Mouse (Mus musculus) ES-E14 (cell line): ENCODE results near the gene Mttp. TPM values are rescaled to one million over a fixed set of nuclear protein-coding genes. Genes with fewer than 3 reads are reported as not detected.

Experiments
- DNase-seq: peaks from one replicate; pipeline ENCODE4 v3.0.0-alpha.2; 2013; ENCODE audit warnings: low read depth, low spot score
- H3K27ac ChIP-seq: 2 replicates; pipeline ENCODE4 v1.5.1; 2012; ENCODE audit warnings: low read depth, mild to moderate bottlenecking, low read length, moderate library complexity, mixed read lengths; ENCODE audit not compliant: poor library complexity, insufficient read depth, severe bottlenecking
- H3K36me3 ChIP-seq: 2 replicates; pipeline ENCODE4 v1.6.1; 2012; ENCODE audit warnings: mild to moderate bottlenecking, low read length, moderate library complexity, mixed read lengths; ENCODE audit not compliant: control insufficient read depth, poor library complexity, insufficient read depth, severe bottlenecking
- H3K4me1 ChIP-seq, 2 experiments: fragments of 150-350 bp in 1 of 2; sonication (generic) in 1 of 2; 2 replicates each; pipeline ENCODE4 v1.6.1; 2012; ENCODE audit warnings: low read length in 2 of 2, mild to moderate bottlenecking in 1 of 2, mixed read lengths in 1 of 2; ENCODE audit not compliant: control insufficient read depth in 2 of 2, insufficient read depth in 2 of 2, poor library complexity in 1 of 2
- H3K4me3 ChIP-seq, 2 experiments: fragments of 150-350 bp in 1 of 2; sonication (generic) in 1 of 2; 2 replicates each; pipeline ENCODE4 v1.5.1; 2012; ENCODE audit warnings: low read length in 2 of 2, low read depth in 1 of 2, mild to moderate bottlenecking in 1 of 2, mixed read lengths in 1 of 2; ENCODE audit not compliant: insufficient read depth in 1 of 2, poor library complexity in 1 of 2, severe bottlenecking in 1 of 2
- H3K9ac ChIP-seq: 2 replicates; pipeline ENCODE4 v1.6.1; 2012; ENCODE audit warnings: low read depth, mild to moderate bottlenecking, low read length, mixed read lengths; ENCODE audit not compliant: poor library complexity, insufficient read depth, severe bottlenecking
- H3K9me3 ChIP-seq: fragments of 150-350 bp; sonication (generic); 2 replicates; pipeline ENCODE4 v1.6.1; 2012; ENCODE audit warnings: low read depth, mild to moderate bottlenecking, low read length; ENCODE audit not compliant: control insufficient read depth, insufficient read depth
- CHD2 ChIP-seq: IDR thresholded peaks from 2 replicates; pipeline ENCODE4 v1.6.1; 2014; ENCODE audit warnings: mild to moderate bottlenecking, low read depth, low read length, inconsistent platforms
- HCFC1 ChIP-seq: IDR thresholded peaks from 2 replicates; pipeline ENCODE4 v1.6.1; 2012; ENCODE audit warnings: low read length, inconsistent platforms, borderline replicate concordance; ENCODE audit not compliant: insufficient read depth
- MAFK ChIP-seq: IDR thresholded peaks from 2 replicates; pipeline ENCODE4 v1.6.1; 2014; ENCODE audit warnings: mild to moderate bottlenecking, low read depth, low read length, inconsistent platforms; ENCODE audit not compliant: insufficient read depth
- ZC3H11A ChIP-seq: IDR thresholded peaks from 2 replicates; pipeline ENCODE4 v1.6.1; 2012; ENCODE audit warnings: low read depth, mild to moderate bottlenecking, inconsistent platforms, low read length, borderline replicate concordance
- ZNF384 ChIP-seq: IDR thresholded peaks from 2 replicates; pipeline ENCODE4 v1.6.1; 2012; ENCODE audit warnings: low read depth, low read length, inconsistent platforms
- in situ Hi-C, 2 experiments: fragments of 600-800 bp; cut with MboI; formaldehyde crosslinking; loops; one replicate each; pipeline ENCODE4 v1.15.1; 2025; ENCODE audit warnings: low sequenced_read_pairs in 2 of 2, inconsistent platforms in 1 of 2; ENCODE audit not compliant: unreplicated experiment in 2 of 2
- total RNA-seq: library from RNA; depleted of rRNA; stranded (reverse); fragments of 300-350 nt; gene quantifications from 2 replicates; pipeline ENCODE4 v1.2.3, GENCODE M21; 2012

Mttp gene
- total RNA-seq, 1 experiment = 10.8 TPM

DNA sequence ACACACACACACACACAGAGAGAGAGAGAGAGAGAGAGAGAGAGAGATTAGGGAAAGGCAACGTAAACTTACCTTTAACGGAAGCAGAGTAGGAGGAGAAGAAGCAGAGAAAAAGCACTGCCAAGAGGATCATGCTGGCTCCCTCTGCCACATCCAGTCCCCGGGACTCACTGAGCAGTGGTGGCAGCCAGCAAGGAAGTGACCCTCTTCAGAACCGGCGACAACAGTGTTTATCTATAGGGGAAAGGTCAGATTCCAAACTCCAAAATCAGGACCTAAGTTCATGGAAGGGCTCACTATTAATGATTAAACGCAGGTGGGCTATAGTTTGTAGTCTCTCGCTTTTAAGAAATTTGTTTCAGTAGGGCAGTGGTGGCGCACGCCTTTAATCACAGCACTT lies 13.6 kb downstream of the Mttp start:
- Histone ChIP-seq H3K9me3 (no peaks in the 10 kb centered on the region), H3K9ac (no peak overlapping the region), H3K4me3 (no peak overlapping the region), H3K27ac (0 out of 2 replicates have a peak overlapping the region, but pooled peaks have one; percentile 30), H3K36me3 (no peaks in the 10 kb centered on the region), H3K4me1 (peaks cover 0 to 3% of the 10 kb centered on the region in 2 experiments; a peak in 1 of 4 replicates)
- TF ChIP-seq MAFK = no peak
- TF ChIP-seq ZC3H11A = no peak
- TF ChIP-seq CHD2 = no peak
- no peak for TF ChIP-seq HCFC1
- TF ChIP-seq ZNF384 = no peak
- no peak for DNase-seq
- in situ Hi-C loops = loop anchor here in 1 of 2 experiments (25.0 kb wide), 1 partner anchor 344 kb away; no protein-coding TSS in a partner anchor

GRCm38 (mm10) chr3:138130692-138131091 lies 14.1 kb downstream of the Mttp start:
- in situ Hi-C loops = loop anchor here in 1 of 2 experiments (25.0 kb wide), 1 partner anchor 343 kb away; no protein-coding TSS in a partner anchor
- Histone ChIP-seq H3K27ac (no peak overlapping the region), H3K36me3 (no peaks in the 10 kb centered on the region), H3K4me1 (peaks cover 0 to 3% of the 10 kb centered on the region in 2 experiments; a peak in 1 of 4 replicates), H3K9me3 (no peaks in the 10 kb centered on the region), H3K9ac (no peak overlapping the region), H3K4me3 (no peak overlapping the region)
- no peak for DNase-seq
- TF ChIP-seq CHD2 (no peak), ZC3H11A (no peak), MAFK (no peak), HCFC1 (no peak), ZNF384 (no peak)

DNA sequence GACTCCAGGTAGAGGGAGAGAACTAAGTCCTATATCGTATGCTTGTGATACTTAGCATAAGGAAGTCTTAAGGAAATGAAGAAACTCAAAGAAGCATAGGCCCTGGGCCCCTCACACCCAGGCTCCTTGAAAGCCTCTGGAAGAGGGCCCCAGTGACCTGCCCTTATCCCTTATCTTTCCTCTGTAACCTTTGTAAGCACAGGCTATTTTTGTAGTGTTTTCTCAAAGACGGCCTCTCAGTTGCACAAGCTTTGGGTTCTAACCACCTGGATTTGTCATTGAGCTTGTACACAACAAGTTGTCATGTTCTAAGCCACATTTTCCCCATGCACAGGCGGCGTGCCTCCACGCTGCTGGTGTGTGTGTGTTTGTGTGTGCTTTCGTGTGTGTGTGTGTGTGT lies 15.7 kb downstream of the Mttp start:
- DNase-seq = no peak
- no peak for TF ChIP-seq MAFK
- no peak for TF ChIP-seq ZC3H11A
- no peak for TF ChIP-seq HCFC1
- no peak for TF ChIP-seq CHD2
- TF ChIP-seq ZNF384 = no peak
- Histone ChIP-seq H3K27ac (no peak overlapping the region), H3K9ac (no peak overlapping the region), H3K36me3 (no peaks in the 10 kb centered on the region), H3K9me3 (no peaks in the 10 kb centered on the region), H3K4me1 (peaks cover 0 to 3% of the 10 kb centered on the region in 2 experiments; a peak in 1 of 4 replicates), H3K4me3 (no peak overlapping the region)
- in situ Hi-C loops = loop anchor here in 1 of 2 experiments (25.0 kb wide), 1 partner anchor 342 kb away; no protein-coding TSS in a partner anchor

DNA sequence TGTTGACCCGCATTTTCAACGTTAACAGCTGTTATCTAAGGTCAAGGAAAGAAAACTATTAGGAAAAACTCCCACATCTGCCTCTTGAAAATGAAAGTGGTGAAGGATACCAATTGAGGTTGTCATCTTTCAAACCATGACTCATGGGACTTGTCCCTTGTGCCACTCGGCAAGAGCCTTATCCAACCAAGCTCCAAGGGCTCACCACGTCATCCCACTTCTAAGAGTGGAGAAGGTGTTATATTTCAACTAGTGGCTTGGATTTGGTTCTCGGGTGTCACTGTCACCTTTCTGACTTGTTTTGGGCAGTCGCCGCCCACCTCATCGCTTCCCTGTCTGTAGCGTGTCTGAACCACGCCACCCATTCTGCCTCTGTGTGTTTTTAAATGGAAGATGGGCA lies 20.9 kb downstream of the Mttp start:
- no peak for DNase-seq
- no peak overlapping the region for H3K9ac ChIP-seq
- H3K4me3 ChIP-seq = no peak overlapping the region
- no peak for TF ChIP-seq CHD2
- TF ChIP-seq ZNF384 = no peak
- no peak for TF ChIP-seq MAFK
- no peak for TF ChIP-seq ZC3H11A
- TF ChIP-seq HCFC1 = no peak
- H3K9me3 ChIP-seq = no peaks in the 10 kb centered on the region
- H3K27ac ChIP-seq = no peak overlapping the region
- H3K36me3 ChIP-seq = no peaks in the 10 kb centered on the region
- in situ Hi-C loops = no loop called here
- no peaks in the 10 kb centered on the region for H3K4me1 ChIP-seq

DNA sequence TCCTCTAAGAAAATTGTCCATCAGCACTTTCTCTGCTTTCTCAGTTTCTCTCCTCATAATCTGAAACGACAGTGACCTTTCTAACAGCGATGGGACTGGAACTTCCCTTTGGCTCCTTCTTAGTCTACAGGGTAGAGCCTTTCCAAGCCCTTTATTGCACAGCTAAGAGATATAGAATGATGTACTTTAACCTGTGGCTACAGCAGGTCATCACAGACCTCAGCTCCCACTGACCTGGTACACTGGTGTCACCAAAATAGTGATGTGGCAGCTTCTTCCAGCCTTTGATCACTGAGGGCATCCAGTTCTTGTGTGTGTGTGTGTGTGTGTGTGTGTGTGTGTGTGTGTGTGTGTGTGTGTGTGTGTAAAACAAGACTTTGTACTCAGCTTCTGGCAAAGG lies 23.3 kb downstream of the Mttp start:
- no peak overlapping the region for H3K4me3 ChIP-seq
- H3K36me3 ChIP-seq = no peaks in the 10 kb centered on the region
- H3K9ac ChIP-seq = no peak overlapping the region
- H3K4me1 ChIP-seq = no peaks in the 10 kb centered on the region
- H3K9me3 ChIP-seq = no peaks in the 10 kb centered on the region
- in situ Hi-C loops = no loop called here
- DNase-seq = no peak
- H3K27ac ChIP-seq = no peak overlapping the region
- TF ChIP-seq HCFC1 (no peak), ZNF384 (no peak), CHD2 (no peak), ZC3H11A (no peak), MAFK (no peak)
